24 mouse cellular contexts compared by ENCODE assay signal in the genomic region with DNA sequence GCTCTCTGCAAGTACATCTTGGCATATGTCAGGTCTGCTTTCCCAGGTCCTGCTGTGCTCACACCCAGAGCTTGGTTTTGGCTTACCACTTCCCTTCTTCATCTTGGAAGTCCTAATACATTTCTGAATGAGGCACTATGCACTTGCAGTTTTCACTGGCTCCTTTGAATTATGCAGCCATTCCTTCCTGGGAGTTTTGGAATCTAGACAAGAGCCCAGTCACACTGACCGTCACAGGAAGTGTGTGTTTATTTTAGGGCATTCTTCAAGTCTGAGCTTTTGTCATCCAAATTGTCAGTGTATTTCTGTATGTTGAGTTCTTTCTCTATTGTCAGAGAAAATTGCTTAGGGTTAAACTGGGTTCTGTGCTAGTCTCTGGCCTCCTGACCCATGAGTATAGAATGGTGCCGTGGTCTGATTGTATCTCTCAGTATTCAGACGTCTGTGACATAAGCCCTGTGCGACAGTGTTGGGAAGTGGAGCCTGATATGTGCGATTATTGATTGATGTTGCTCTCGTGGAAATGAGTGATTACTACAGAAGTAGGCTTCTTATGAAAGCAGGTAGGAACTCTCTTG.
DNase-seq lines count a peak whose midpoint lies in the region; ATAC-seq and TF ChIP-seq lines count a peak whose summit lies in the region.
"Had no signal": no experiment of that assay in that cellular context is flagged by ENCODE, and none has a peak within 500 bp of the region (broad histone marks: within the 10 kb centered on the region; RNA-seq: fewer than 3 reads in every experiment).

No protein-coding gene starts in this region.

- 64% methylated on average over 6 of the region's 6 CpGs for WGBS in liver, adult 2 months
- WGBS in liver, embryonic 11.5 days, result 56% methylated on average over 6 of the region's 6 CpGs
- WGBS in midbrain, embryonic 11.5 days, result 60% methylated on average over 6 of the region's 6 CpGs
- WGBS in midbrain, embryonic 10.5 days, result 72% methylated on average over 6 of the region's 6 CpGs

- H3K9ac ChIP-seq in liver, adult 2 months (ENCODE audit: low read depth, low read length), result no peak overlapping the region
- no peak overlapping the region for H3K9ac ChIP-seq in liver, embryonic 11.5 days (ENCODE audit: low read depth, low read length)
- no peak overlapping the region for H3K9ac ChIP-seq in midbrain, embryonic 11.5 days (ENCODE audit: low read length)
- H3K9ac ChIP-seq: embryonic facial prominence, embryonic 12.5 days; forebrain, embryonic 12.5 days; heart, embryonic 12.5 days; kidney, embryonic 15.5 days; midbrain, embryonic 12.5 days; neural tube, embryonic 15.5 days; stomach, embryonic 15.5 days had no signal

- H3K4me1 ChIP-seq in liver, adult 2 months (ENCODE audit: control insufficient read depth, insufficient read depth, low read length), result no peaks in the 10 kb centered on the region
- no peaks in the 10 kb centered on the region; the same call in 1 of the 2 replicates for H3K4me1 ChIP-seq in liver, embryonic 11.5 days (replicated peaks; ENCODE audit: control insufficient read depth, insufficient read depth, low read length)
- no peaks in the 10 kb centered on the region for H3K4me1 ChIP-seq in midbrain, embryonic 11.5 days (ENCODE audit: control insufficient read depth, insufficient read depth, low read length)
- H3K4me1 ChIP-seq in midbrain, embryonic 10.5 days, result no peaks in the 10 kb centered on the region
- H3K4me1 ChIP-seq: embryonic facial prominence, embryonic 12.5 days; midbrain, embryonic 12.5 days had no signal

- no peaks in the 10 kb centered on the region for H3K27me3 ChIP-seq in liver, adult 2 months (ENCODE audit: control insufficient read depth, insufficient read depth, low read length)
- H3K27me3 ChIP-seq in liver, embryonic 11.5 days (replicated peaks; ENCODE audit: control insufficient read depth, insufficient read depth, low read length), result no peaks in the 10 kb centered on the region
- H3K27me3 ChIP-seq in midbrain, embryonic 11.5 days (ENCODE audit: control insufficient read depth, insufficient read depth, low read length), result no peaks in the 10 kb centered on the region
- no peaks in the 10 kb centered on the region for H3K27me3 ChIP-seq in midbrain, embryonic 10.5 days (ENCODE audit: low read depth, poor library complexity, severe bottlenecking)
- H3K27me3 ChIP-seq: embryonic facial prominence, embryonic 12.5 days; forebrain, embryonic 12.5 days; heart, embryonic 12.5 days; kidney, embryonic 15.5 days; midbrain, embryonic 12.5 days; neural tube, embryonic 15.5 days; stomach, embryonic 15.5 days had no signal

- H3K4me2 ChIP-seq in liver, embryonic 11.5 days, result no peak overlapping the region
- no peak overlapping the region for H3K4me2 ChIP-seq in midbrain, embryonic 11.5 days
- H3K4me2 ChIP-seq: embryonic facial prominence, embryonic 12.5 days; forebrain, embryonic 12.5 days; heart, embryonic 12.5 days; kidney, embryonic 15.5 days; midbrain, embryonic 12.5 days; neural tube, embryonic 15.5 days; stomach, embryonic 15.5 days had no signal

- no peak for ATAC-seq in liver, embryonic 11.5 days (replicated peaks; ENCODE audit: low FRiP score)
- no peak for ATAC-seq in midbrain, embryonic 11.5 days (ENCODE audit: low FRiP score)
- ATAC-seq: hindbrain, postnatal 0 days; intestine, embryonic 16.5 days; Patski had no signal

- DNase-seq in heart, adult 11 months, result peak; percentile 70
- DNase-seq in heart, adult 9 months (ENCODE audit: low spot score in 2 of 2), result no peak
- peak; percentile 11 for DNase-seq in liver, adult 2 months (ENCODE audit: extremely low read depth, low read depth, low spot score)
- DNase-seq in liver, embryonic 11.5 days (ENCODE audit: low spot score), result no peak
- DNase-seq in midbrain, embryonic 11.5 days (ENCODE audit: low spot score, missing footprints), result peak; percentile 67
- DNase-seq in midbrain, embryonic 10.5 days (ENCODE audit: low spot score), result no peak
- DNase-seq in embryo, embryonic 11 days, result no peak
- no peak for DNase-seq in left cerebral cortex, adult 8-10 months (ENCODE audit: low spot score in 2 of 2)
- DNase-seq: adrenal gland, adult 2 months; cerebellum, adult 11 months; cerebellum, adult 9-11 months; heart, postnatal 14 days; right cerebral cortex, adult 18-20 months; thymus, postnatal 25 days had no signal

- TF ChIP-seq POLR2A in liver, adult 2 months (IDR thresholded peaks at IDR 0.05; ENCODE audit: extremely low read depth, insufficient read depth, low read length), result no peak

- H3K27ac ChIP-seq in liver, adult 2 months (replicated peaks; ENCODE audit: insufficient read depth, low read depth, low read length), result no peak overlapping the region
- no peak overlapping the region for H3K27ac ChIP-seq in liver, embryonic 11.5 days (ENCODE audit: low read depth, low read length)
- no peak overlapping the region for H3K27ac ChIP-seq in midbrain, embryonic 11.5 days (ENCODE audit: low read depth, low read length)
- no peak overlapping the region for H3K27ac ChIP-seq in midbrain, embryonic 10.5 days (replicated peaks)
- H3K27ac ChIP-seq: embryonic facial prominence, embryonic 12.5 days; forebrain, embryonic 12.5 days; hindbrain, postnatal 0 days; kidney, embryonic 15.5 days; midbrain, embryonic 12.5 days; neural tube, embryonic 15.5 days; stomach, embryonic 15.5 days had no signal

- no peak overlapping the region for H3K4me3 ChIP-seq in liver, adult 2 months (ENCODE audit: insufficient read depth, low read depth, low read length)
- H3K4me3 ChIP-seq in liver, embryonic 11.5 days (ENCODE audit: low read depth, low read length), result no peak overlapping the region
- H3K4me3 ChIP-seq in midbrain, embryonic 11.5 days (ENCODE audit: low read depth, low read length), result no peak overlapping the region
- H3K4me3 ChIP-seq in midbrain, embryonic 10.5 days, result no peak overlapping the region
- H3K4me3 ChIP-seq: embryonic facial prominence, embryonic 12.5 days; forebrain, embryonic 12.5 days; heart, embryonic 12.5 days; kidney, embryonic 15.5 days; midbrain, embryonic 12.5 days; neural tube, embryonic 15.5 days; stomach, embryonic 15.5 days had no signal

- no peaks in the 10 kb centered on the region for H3K9me3 ChIP-seq in liver, embryonic 11.5 days (ENCODE audit: control insufficient read depth, low read length)
- no peaks in the 10 kb centered on the region for H3K9me3 ChIP-seq in midbrain, embryonic 11.5 days (ENCODE audit: control insufficient read depth, low read length)
- no peaks in the 10 kb centered on the region for H3K9me3 ChIP-seq in midbrain, embryonic 10.5 days (replicated peaks)
- H3K9me3 ChIP-seq: embryonic facial prominence, embryonic 12.5 days; forebrain, embryonic 12.5 days; heart, embryonic 12.5 days; kidney, embryonic 15.5 days; midbrain, embryonic 12.5 days; neural tube, embryonic 15.5 days; stomach, embryonic 15.5 days had no signal

- H3K36me3 ChIP-seq in liver, adult 2 months (ENCODE audit: control insufficient read depth, insufficient read depth, low read length), result no peaks in the 10 kb centered on the region
- H3K36me3 ChIP-seq in liver, embryonic 11.5 days (ENCODE audit: control insufficient read depth, insufficient read depth, low read length), result no peaks in the 10 kb centered on the region
- no peaks in the 10 kb centered on the region for H3K36me3 ChIP-seq in midbrain, embryonic 11.5 days (ENCODE audit: control insufficient read depth, insufficient read depth, low read length)
- no peaks in the 10 kb centered on the region for H3K36me3 ChIP-seq in midbrain, embryonic 10.5 days
- H3K36me3 ChIP-seq: embryonic facial prominence, embryonic 12.5 days; forebrain, embryonic 12.5 days; heart, embryonic 12.5 days; kidney, embryonic 15.5 days; midbrain, embryonic 12.5 days; neural tube, embryonic 15.5 days; stomach, embryonic 15.5 days had no signal

- TF ChIP-seq CTCF in liver, adult 2 months (IDR thresholded peaks at IDR 0.05; ENCODE audit: low read depth, low read length), result no peak

- H3K79me2 ChIP-seq in liver, adult 2 months (ENCODE audit: control insufficient read depth, insufficient read depth, low read length), result no peaks in the 10 kb centered on the region

Comparison
In these comparisons a context has a peak if more than half of its experiments do, and no peak if none do; other contexts are left out.
1. DNase-seq: peak in heart, adult 11 months (single experiment), liver, adult 2 months (single experiment) and midbrain, embryonic 11.5 days (single experiment); none in heart, adult 9 months (0 of 2), liver, embryonic 11.5 days (single experiment), midbrain, embryonic 10.5 days (single experiment), embryo, embryonic 11 days (single experiment) and left cerebral cortex, adult 8-10 months (0 of 2).